Mouse (Mus musculus) embryonic fibroblast, embryonic 13.5 days (primary cell): Measurements from ENCODE around the gene Cacna1b. TPM values are rescaled to one million over a fixed set of nuclear protein-coding genes. Genes with fewer than 3 reads are reported as not detected.

Experiments used
- H3K27ac ChIP-seq: 2 replicates; pipeline ENCODE4 v1.5.1; 2012; ENCODE audit warnings: low read length, control low read depth, inconsistent platforms; ENCODE audit not compliant: insufficient read depth
- H3K4me1 ChIP-seq: 2 replicates; pipeline ENCODE4 v1.6.1; 2011; ENCODE audit warnings: low read length; ENCODE audit not compliant: control insufficient read depth, insufficient read depth
- H3K4me3 ChIP-seq: 2 replicates; pipeline ENCODE4 v1.5.1; 2011; ENCODE audit warnings: mild to moderate bottlenecking, control low read depth, low read length; ENCODE audit not compliant: insufficient read depth
- CTCF ChIP-seq: IDR thresholded peaks from 2 replicates; pipeline ENCODE4 v1.5.1; 2011; ENCODE audit warnings: mild to moderate bottlenecking, control low read depth, low read length, moderate library complexity, borderline replicate concordance; ENCODE audit not compliant: insufficient read depth
- POLR2A ChIP-seq: IDR thresholded peaks from 2 replicates; pipeline ENCODE4 v1.6.1; 2011; ENCODE audit warnings: low read depth, mild to moderate bottlenecking, control low read depth, low read length, moderate library complexity
- polyA plus RNA-seq: library from polyadenylated mRNA; stranded (reverse); fragments of >200 nt; gene quantifications from 2 replicates; pipeline ENCODE4 v1.2.4, GENCODE M21; 2011; ENCODE audit warnings: low read depth; ENCODE audit not compliant: missing spikeins, insufficient read length

Gene Cacna1b
- polyA plus RNA-seq, result 1.3 and 1.4 TPM in 2 replicates

DNA sequence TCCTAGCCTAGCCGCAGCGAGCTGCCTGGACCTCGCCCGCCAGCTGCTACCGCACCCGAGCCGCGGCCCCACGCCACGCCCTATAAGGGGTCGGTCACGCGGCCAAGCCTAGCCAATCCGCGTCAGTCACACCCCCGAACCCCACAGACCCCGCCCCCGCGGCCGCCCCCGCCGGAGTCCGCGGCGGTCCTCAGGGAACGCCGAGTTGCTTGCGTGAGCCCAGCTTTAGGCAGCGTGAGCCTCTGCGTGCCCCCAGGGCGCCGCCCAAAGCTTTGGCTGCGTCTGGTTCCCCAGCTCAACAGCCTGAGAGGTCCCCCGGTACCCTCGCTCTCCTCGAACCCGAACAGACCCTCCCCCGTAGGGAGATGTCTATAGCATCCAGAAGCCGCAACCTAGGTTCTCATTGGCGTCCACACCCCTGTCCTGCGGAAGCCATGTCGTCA lies at the start of gene Cacna1b:
Gene Cacna1b (minus strand): TSS at position 38 of the 443 bp plus-strand sequence.
- H3K4me3 ChIP-seq, result peak within 1 kb of the TSS; percentile 53
- peaks cover 3% of the 10 kb centered on the region; the same call in 1 of the 2 replicates for H3K4me1 ChIP-seq
- no peak within 1 kb of the TSS for H3K27ac ChIP-seq
- TF ChIP-seq POLR2A (peak; percentile 63), CTCF (no peak)

DNA sequence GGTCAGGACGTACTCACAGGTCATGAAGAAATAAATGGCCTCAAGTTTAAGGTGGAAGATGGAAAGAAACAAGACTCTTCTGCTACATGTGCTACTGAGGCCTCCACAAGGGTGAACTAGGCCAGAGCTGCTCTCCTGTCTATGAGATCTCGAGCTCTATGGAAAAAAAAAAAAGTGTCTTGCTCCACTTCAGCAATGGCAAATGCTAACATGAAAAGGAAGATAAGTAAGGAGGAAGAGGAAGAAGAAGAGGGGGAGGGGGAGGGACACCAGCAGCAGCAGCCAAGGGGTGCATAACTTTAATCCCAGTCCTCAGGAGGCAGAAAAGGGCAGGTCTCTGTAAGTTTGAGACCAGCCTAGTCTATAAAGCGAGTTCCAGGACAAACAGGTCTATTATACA lies 46.8 kb upstream of the Cacna1b start:
- no peaks in the 10 kb centered on the region for H3K4me1 ChIP-seq

DNA sequence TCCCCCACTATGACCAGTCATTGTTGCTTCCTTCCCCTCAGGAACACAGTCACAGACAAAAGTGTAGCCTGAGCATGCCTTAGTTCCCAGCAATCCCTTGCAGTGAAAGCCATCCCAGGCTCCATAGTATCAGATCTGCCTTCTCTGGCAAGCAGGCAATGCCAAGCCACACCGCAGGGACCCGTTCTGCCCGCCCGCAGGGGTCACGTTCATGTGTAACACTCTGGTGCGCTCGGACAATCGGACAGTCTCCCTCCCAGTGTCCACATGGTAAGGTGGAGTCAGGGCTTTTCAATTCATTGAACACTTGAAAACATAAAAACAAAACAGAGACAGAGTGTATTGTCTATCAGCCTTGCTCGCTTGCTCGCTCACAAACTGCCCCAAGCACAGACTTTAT lies 44.7 kb upstream of the Cacna1b start:
- no peak overlapping the region for H3K4me3 ChIP-seq
- TF ChIP-seq POLR2A, result no peak
- TF ChIP-seq CTCF, result no peak
- no peaks in the 10 kb centered on the region for H3K4me1 ChIP-seq
- H3K27ac ChIP-seq, result no peak overlapping the region

More for the DNA sequence above, 46.8 kb upstream of the Cacna1b start:
- Histone ChIP-seq H3K27ac (no peak overlapping the region), H3K4me3 (no peak overlapping the region)
- no peak for TF ChIP-seq POLR2A
- no peak for TF ChIP-seq CTCF

DNA sequence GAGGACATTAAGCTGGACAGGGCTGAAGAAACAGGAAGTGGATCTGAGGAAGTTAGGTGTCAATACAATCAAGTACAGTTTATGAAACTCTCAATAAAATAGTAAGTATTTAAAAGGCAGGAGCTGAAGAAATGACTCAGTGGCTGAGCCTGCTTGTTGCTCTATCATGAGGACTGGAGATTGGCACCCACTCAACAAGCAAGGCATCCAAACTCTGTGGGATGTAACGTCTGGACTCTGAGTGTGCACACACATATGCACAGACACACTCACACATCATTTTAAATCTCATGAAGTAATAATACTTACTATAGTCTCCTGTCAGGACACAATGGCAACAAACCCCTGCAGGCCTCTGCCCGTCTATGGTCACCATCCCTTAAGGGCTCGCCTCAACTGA lies 44.1 kb upstream of the Cacna1b start:
- Histone ChIP-seq H3K27ac (no peak overlapping the region), H3K4me1 (no peaks in the 10 kb centered on the region)
- TF ChIP-seq POLR2A, result no peak
- no peak for TF ChIP-seq CTCF

DNA sequence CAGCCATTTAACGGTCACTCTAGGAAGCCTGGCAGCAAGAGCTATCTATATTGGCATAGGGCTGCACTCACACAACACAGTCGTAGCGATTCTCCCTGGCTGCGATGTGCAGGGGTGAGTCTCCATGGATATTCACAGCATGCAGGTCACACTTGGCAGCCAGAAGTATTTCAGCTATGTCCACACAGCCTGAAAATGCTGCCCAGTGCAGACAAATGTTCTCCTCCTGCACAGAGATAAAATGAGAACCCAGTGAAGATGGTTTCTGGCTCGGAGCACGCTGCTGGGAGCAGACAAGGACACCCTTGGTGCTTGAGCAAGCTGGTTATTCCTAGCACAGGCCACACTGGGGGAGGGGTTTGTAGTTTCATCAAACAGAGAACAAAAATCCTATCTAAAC lies 43.2 kb upstream of the Cacna1b start:
- no peak overlapping the region for H3K4me3 ChIP-seq
- no peak overlapping the region for H3K27ac ChIP-seq
- TF ChIP-seq CTCF (no peak), POLR2A (no peak)
- H3K4me1 ChIP-seq, result no peaks in the 10 kb centered on the region

More for the DNA sequence above, 44.1 kb upstream of the Cacna1b start:
- H3K4me3 ChIP-seq, result no peak overlapping the region

DNA sequence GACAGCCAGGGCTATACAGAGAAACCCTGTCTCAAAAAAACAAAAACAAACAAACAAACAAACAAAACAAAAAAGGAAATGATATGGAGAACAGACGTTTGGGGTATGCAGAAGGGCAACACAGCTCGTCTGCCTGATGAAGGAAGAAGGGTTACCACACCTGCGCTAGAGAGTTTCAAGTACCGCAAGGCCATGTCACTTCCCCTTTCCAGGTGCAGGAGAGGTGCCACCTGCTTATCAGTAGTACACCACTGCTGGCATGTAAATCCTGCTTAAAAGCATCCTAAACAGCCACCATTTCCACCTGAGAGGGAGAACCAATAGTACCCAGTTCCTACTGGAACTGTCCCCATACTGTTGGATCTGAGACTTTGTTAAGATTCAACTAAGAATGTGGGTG lies 42.7 kb upstream of the Cacna1b start:
- no peaks in the 10 kb centered on the region for H3K4me1 ChIP-seq
- TF ChIP-seq CTCF, result no peak
- no peak for TF ChIP-seq POLR2A
- H3K4me3 ChIP-seq, result no peak overlapping the region
- H3K27ac ChIP-seq, result no peak overlapping the region

DNA sequence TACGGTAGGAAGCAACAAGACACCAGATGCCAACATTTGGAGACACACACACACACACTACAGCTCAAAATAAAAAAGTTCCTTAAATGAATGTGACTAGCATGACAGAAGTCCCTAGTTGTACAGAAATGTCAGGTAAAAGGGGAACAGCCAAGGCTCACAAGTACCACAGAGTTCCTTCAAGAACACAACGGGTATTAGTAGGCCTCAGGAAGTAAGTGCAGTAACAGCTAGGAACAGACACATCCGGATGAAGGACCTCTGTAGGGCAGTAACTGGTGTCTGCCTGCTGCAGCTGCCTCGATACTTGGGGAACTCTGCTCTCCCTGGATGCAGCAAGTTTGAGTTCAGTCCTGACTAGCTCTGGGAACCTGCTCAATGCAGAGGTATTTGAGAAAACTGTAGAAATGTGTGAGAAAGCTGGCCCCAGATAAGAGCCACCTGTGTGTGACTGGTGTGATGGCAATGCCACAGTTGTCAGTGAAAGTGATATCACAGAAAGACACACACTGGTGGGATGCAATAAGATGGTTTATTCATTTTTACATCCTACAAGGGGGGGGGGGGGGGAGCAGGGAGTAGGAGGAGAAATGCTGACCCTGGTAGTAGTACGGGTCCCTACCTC lies 34.0 kb upstream of the Cacna1b start:
- H3K4me1 ChIP-seq, result no peaks in the 10 kb centered on the region
- no peak for TF ChIP-seq POLR2A
- no peak for TF ChIP-seq CTCF
- H3K27ac ChIP-seq, result no peak overlapping the region
- H3K4me3 ChIP-seq, result no peak overlapping the region

DNA sequence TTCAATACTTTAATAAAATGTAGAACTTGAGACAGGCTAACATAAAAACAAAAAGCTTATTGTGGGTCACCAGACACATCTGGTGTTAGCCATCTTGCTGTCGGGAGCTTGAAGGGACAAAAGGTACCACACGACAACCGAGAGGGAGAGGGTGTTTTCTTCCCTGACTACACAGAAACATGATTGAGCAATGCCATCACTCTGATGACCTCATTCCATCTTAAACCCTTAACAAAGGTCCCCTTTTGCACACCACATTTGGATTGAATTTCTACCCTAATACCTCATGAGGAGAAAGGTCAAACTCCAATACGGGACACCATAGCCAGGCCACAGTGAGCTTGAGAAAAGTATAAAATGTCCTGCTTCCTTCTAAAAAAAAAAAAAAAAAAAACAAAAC lies 24.3 kb upstream of the Cacna1b start:
- TF ChIP-seq CTCF, result no peak
- TF ChIP-seq POLR2A, result no peak
- H3K4me1 ChIP-seq, result no peaks in the 10 kb centered on the region
- H3K4me3 ChIP-seq, result no peak overlapping the region
- no peak overlapping the region for H3K27ac ChIP-seq

DNA sequence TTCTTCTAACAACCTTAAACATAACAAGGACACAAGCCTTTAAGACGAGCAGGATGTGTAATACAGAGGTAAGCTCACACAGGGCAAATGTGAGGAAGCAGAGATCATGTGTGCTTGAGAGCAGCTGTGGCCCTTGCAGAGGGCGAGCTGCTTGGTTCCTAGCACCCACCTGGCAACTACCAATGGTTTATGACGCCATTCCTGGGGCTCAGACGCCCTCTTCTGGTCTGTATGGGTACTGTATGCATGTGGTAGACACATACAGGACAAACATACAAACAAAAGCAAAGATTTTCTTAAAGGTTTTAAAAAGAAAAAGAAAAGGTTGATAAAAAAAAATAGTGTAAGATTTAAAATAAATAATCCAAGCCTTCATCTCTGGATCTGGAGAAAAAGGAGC lies 18.3 kb upstream of the Cacna1b start:
- Histone ChIP-seq H3K4me3 (no peak overlapping the region), H3K27ac (no peak overlapping the region), H3K4me1 (no peaks in the 10 kb centered on the region)
- TF ChIP-seq CTCF (no peak), POLR2A (no peak)

DNA sequence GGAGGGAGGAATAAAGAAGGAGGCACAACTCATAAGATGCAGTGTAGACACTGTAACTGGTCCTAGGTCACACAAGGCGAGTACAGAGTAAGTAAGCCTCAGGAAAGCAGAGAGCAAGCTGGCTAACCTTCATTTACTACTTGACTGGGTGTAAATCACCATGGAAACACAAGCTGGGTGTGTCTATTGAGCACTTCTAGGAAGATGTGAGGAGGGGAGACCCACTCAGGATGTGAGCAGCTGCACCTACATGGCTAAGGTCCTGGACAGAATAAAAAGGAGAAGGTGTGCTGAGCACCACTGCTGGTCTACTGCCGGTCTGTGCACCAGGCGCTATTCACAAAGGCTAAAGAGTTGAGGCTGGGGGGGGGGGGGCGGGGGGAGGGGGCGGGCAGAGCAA lies 13.9 kb upstream of the Cacna1b start:
- Histone ChIP-seq H3K27ac (no peak overlapping the region), H3K4me3 (no peak overlapping the region), H3K4me1 (no peaks in the 10 kb centered on the region)
- no peak for TF ChIP-seq CTCF
- no peak for TF ChIP-seq POLR2A
